Mouse (Mus musculus): ENCODE results near the gene Ttc26. TPM values are rescaled to one million over a fixed set of nuclear protein-coding genes. Genes with fewer than 3 reads are reported as not detected.

Gene Ttc26
- polyA plus RNA-seq, 1 experiment: 2.3 TPM

GRCm38 (mm10) chr6:38359736-38360499 lies 21.4 kb upstream of the Ttc26 start:
- Histone ChIP-seq H3ac (ENCODE audit: control insufficient read depth, insufficient read length) (no peak overlapping the region), H3K79me2 (ENCODE audit: control insufficient read depth, insufficient read depth) (no peaks in the 10 kb centered on the region), H3K4me2 (ENCODE audit: low read depth) (no peak overlapping the region), H3K36me3 (ENCODE audit: control insufficient read depth, insufficient read depth) (no peaks in the 10 kb centered on the region), H3K27me3 (ENCODE audit: control insufficient read depth, insufficient read depth, insufficient read length) (no peaks in the 10 kb centered on the region), H3K4me3 (no peak overlapping the region)
- TF ChIP-seq POLR2A (IDR thresholded peaks at IDR 0.05; ENCODE audit: insufficient read length, low read depth) (no peak), MYOD1 (IDR thresholded peaks at IDR 0.05; ENCODE audit: control insufficient read depth in 1 of 3, insufficient read length in 2 of 3, low read depth in 2 of 3) (no peak), TCF12 (IDR thresholded peaks at IDR 0.05; ENCODE audit: insufficient read depth, poor library complexity, severe bottlenecking) (no peak), CEBPB (IDR thresholded peaks at IDR 0.05; ENCODE audit: insufficient read depth, poor library complexity, severe bottlenecking) (no peak), MYOG (IDR thresholded peaks at IDR 0.05; ENCODE audit: control insufficient read depth in 1 of 3, insufficient read depth in 1 of 3, insufficient read length in 2 of 3, low read depth in 2 of 3) (no peak), SRF (IDR thresholded peaks at IDR 0.05; ENCODE audit: control insufficient read depth, insufficient read length, low read depth) (no peak), POLR2AphosphoS2 (IDR thresholded peaks at IDR 0.05; ENCODE audit: insufficient read length, low read depth) (no peak), E2F4 (IDR thresholded peaks at IDR 0.05; ENCODE audit: insufficient read depth) (no peak), USF1 (IDR thresholded peaks at IDR 0.05; ENCODE audit: low read depth) (no peak), TCF3 (IDR thresholded peaks at IDR 0.05; ENCODE audit: insufficient read length, low read depth) (no peak), REST (IDR thresholded peaks at IDR 0.05; ENCODE audit: insufficient read depth, insufficient read length) (no peak), MAX (IDR thresholded peaks at IDR 0.05; ENCODE audit: low read depth) (no peak)

- TF ChIP-seq REST (IDR thresholded peaks at IDR 0.05; ENCODE audit: insufficient read depth, insufficient read length) (no peak), CEBPB (IDR thresholded peaks at IDR 0.05; ENCODE audit: insufficient read depth, poor library complexity, severe bottlenecking) (no peak), USF1 (IDR thresholded peaks at IDR 0.05; ENCODE audit: low read depth) (no peak), TCF12 (IDR thresholded peaks at IDR 0.05; ENCODE audit: insufficient read depth, poor library complexity, severe bottlenecking) (no peak), MYOD1 (IDR thresholded peaks at IDR 0.05; ENCODE audit: control insufficient read depth in 1 of 3, insufficient read length in 2 of 3, low read depth in 2 of 3) (no peak), MAX (IDR thresholded peaks at IDR 0.05; ENCODE audit: low read depth) (no peak), SRF (IDR thresholded peaks at IDR 0.05; ENCODE audit: control insufficient read depth, insufficient read length, low read depth) (no peak), POLR2A (IDR thresholded peaks at IDR 0.05; ENCODE audit: insufficient read length, low read depth) (no peak), POLR2AphosphoS2 (IDR thresholded peaks at IDR 0.05; ENCODE audit: insufficient read length, low read depth) (no peak), MYOG (IDR thresholded peaks at IDR 0.05; ENCODE audit: control insufficient read depth in 1 of 3, insufficient read depth in 1 of 3, insufficient read length in 2 of 3, low read depth in 2 of 3) (no peak), TCF3 (IDR thresholded peaks at IDR 0.05; ENCODE audit: insufficient read length, low read depth) (no peak), E2F4 (IDR thresholded peaks at IDR 0.05; ENCODE audit: insufficient read depth) (no peak)
- Histone ChIP-seq H3K27me3 (ENCODE audit: control insufficient read depth, insufficient read depth, insufficient read length) (no peaks in the 10 kb centered on the region), H3K4me2 (ENCODE audit: low read depth) (no peak overlapping the region), H3K79me2 (ENCODE audit: control insufficient read depth, insufficient read depth) (no peaks in the 10 kb centered on the region), H3K36me3 (ENCODE audit: control insufficient read depth, insufficient read depth) (no peaks in the 10 kb centered on the region), H3K4me3 (no peak overlapping the region), H3ac (ENCODE audit: control insufficient read depth, insufficient read length) (no peak overlapping the region)
Observed at GRCm38 (mm10) chr6:38361065-38361464, 20.2 kb upstream of the Ttc26 start.

GRCm38 (mm10) chr6:38361937-38362336 lies 19.3 kb upstream of the Ttc26 start:
- H3ac ChIP-seq (ENCODE audit: control insufficient read depth, insufficient read length): no peak overlapping the region
- H3K36me3 ChIP-seq (ENCODE audit: control insufficient read depth, insufficient read depth): no peaks in the 10 kb centered on the region
- TF ChIP-seq MYOG (IDR thresholded peaks at IDR 0.05; ENCODE audit: control insufficient read depth in 1 of 3, insufficient read depth in 1 of 3, insufficient read length in 2 of 3, low read depth in 2 of 3) (no peak), REST (IDR thresholded peaks at IDR 0.05; ENCODE audit: insufficient read depth, insufficient read length) (no peak), E2F4 (IDR thresholded peaks at IDR 0.05; ENCODE audit: insufficient read depth) (no peak), MAX (IDR thresholded peaks at IDR 0.05; ENCODE audit: low read depth) (no peak), CEBPB (IDR thresholded peaks at IDR 0.05; ENCODE audit: insufficient read depth, poor library complexity, severe bottlenecking) (no peak), POLR2AphosphoS2 (IDR thresholded peaks at IDR 0.05; ENCODE audit: insufficient read length, low read depth) (no peak), USF1 (IDR thresholded peaks at IDR 0.05; ENCODE audit: low read depth) (no peak), POLR2A (IDR thresholded peaks at IDR 0.05; ENCODE audit: insufficient read length, low read depth) (no peak), SRF (IDR thresholded peaks at IDR 0.05; ENCODE audit: control insufficient read depth, insufficient read length, low read depth) (no peak)
- no peak overlapping the region for H3K4me3 ChIP-seq
- H3K79me2 ChIP-seq (ENCODE audit: control insufficient read depth, insufficient read depth): no peaks in the 10 kb centered on the region
- no peak overlapping the region for H3K4me2 ChIP-seq (ENCODE audit: low read depth)
- H3K27me3 ChIP-seq (ENCODE audit: control insufficient read depth, insufficient read depth, insufficient read length): no peaks in the 10 kb centered on the region

- Histone ChIP-seq H3K4me3 (no peak overlapping the region), H3K27me3 (ENCODE audit: control insufficient read depth, insufficient read depth, insufficient read length) (no peaks in the 10 kb centered on the region), H3K79me2 (ENCODE audit: control insufficient read depth, insufficient read depth) (no peaks in the 10 kb centered on the region), H3ac (ENCODE audit: control insufficient read depth, insufficient read length) (no peak overlapping the region), H3K4me2 (ENCODE audit: low read depth) (no peak overlapping the region), H3K36me3 (ENCODE audit: control insufficient read depth, insufficient read depth) (no peaks in the 10 kb centered on the region)
- TF ChIP-seq MYOD1 (IDR thresholded peaks at IDR 0.05; ENCODE audit: control insufficient read depth in 1 of 3, insufficient read length in 2 of 3, low read depth in 2 of 3) (peak in 1 of 3 experiments; percentile 19), TCF3 (IDR thresholded peaks at IDR 0.05; ENCODE audit: insufficient read length, low read depth) (no peak)
Observed at GRCm38 (mm10) chr6:38363370-38363769, 17.9 kb upstream of the Ttc26 start.

GRCm38 (mm10) chr6:38364121-38364520 lies 17.1 kb upstream of the Ttc26 start:
- Histone ChIP-seq H3K4me3 (no peak overlapping the region), H3K4me2 (ENCODE audit: low read depth) (no peak overlapping the region), H3ac (ENCODE audit: control insufficient read depth, insufficient read length) (no peak overlapping the region), H3K27me3 (ENCODE audit: control insufficient read depth, insufficient read depth, insufficient read length) (no peaks in the 10 kb centered on the region), H3K79me2 (ENCODE audit: control insufficient read depth, insufficient read depth) (no peaks in the 10 kb centered on the region), H3K36me3 (ENCODE audit: control insufficient read depth, insufficient read depth) (no peaks in the 10 kb centered on the region)
- no peak for TF ChIP-seq MAX (IDR thresholded peaks at IDR 0.05; ENCODE audit: low read depth)
- no peak for TF ChIP-seq USF1 (IDR thresholded peaks at IDR 0.05; ENCODE audit: low read depth)
- TF ChIP-seq REST (IDR thresholded peaks at IDR 0.05; ENCODE audit: insufficient read depth, insufficient read length): no peak
- no peak for TF ChIP-seq TCF3 (IDR thresholded peaks at IDR 0.05; ENCODE audit: insufficient read length, low read depth)
- no peak for TF ChIP-seq POLR2AphosphoS2 (IDR thresholded peaks at IDR 0.05; ENCODE audit: insufficient read length, low read depth)
- no peak for TF ChIP-seq MYOD1 (IDR thresholded peaks at IDR 0.05; ENCODE audit: control insufficient read depth in 1 of 3, insufficient read length in 2 of 3, low read depth in 2 of 3)
- TF ChIP-seq CEBPB (IDR thresholded peaks at IDR 0.05; ENCODE audit: insufficient read depth, poor library complexity, severe bottlenecking): no peak
- no peak for TF ChIP-seq E2F4 (IDR thresholded peaks at IDR 0.05; ENCODE audit: insufficient read depth)
- TF ChIP-seq SRF (IDR thresholded peaks at IDR 0.05; ENCODE audit: control insufficient read depth, insufficient read length, low read depth): no peak
- no peak for TF ChIP-seq MYOG (IDR thresholded peaks at IDR 0.05; ENCODE audit: control insufficient read depth in 1 of 3, insufficient read depth in 1 of 3, insufficient read length in 2 of 3, low read depth in 2 of 3)

All from myocyte (in vitro differentiated cells).